Mouse (Mus musculus): ENCODE results near the gene Tex13b. TPM values are rescaled to one million over a fixed set of nuclear protein-coding genes. Genes with fewer than 3 reads are reported as not detected.
"Not testable (repeated sequence)": the region's sequence is repeated elsewhere in the genome, so short reads cannot be mapped to it uniquely, and the experiment has no call there.

The Tex13b gene
- polyA plus RNA-seq (2015; fragmentation: Nextera tagmentation; extraction: Ambion mirVana), result not detected in 2 replicates

DNA sequence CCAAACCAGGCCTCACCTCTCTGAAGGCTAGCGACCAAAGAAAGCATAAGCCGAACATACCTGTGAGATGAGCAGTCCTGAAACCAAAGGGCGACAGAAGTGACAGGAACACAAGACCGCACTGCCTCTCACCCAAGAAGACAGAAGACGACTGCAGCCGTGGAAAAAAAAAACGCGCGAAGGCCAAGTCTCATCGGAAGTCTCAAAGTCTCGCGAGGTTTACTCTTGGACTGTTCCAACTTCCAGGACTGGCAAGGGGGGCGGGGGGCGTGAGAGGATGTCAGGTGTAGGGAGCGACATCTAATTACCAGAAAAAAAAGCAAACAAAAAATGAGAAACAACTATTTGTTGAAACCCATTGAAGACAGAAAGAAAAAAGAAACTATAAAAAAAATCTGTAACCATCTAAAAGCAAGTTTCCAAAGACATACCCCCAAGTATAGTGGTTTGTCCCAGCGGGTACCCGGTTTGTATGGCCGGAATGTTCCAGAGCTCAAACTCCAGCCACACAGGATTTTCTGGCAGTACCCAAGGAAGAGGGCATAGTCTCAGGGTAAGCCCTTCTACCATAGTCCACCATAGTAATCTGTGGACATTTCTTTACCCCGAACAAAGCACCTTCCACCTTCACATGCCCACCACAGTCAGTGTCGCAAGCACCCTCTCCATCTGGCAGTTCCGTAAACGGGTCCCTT is at the start of gene Tex13b:
Tex13b (minus strand) TSS at position 122 of the 695 bp plus-strand sequence.
- no peaks in the 10 kb centered on the region for H3K9me3 ChIP-seq (replicated peaks; ENCODE audit: control insufficient read depth, low read length)
- WGBS, result 89% methylated on average over 22 of the region's 22 CpGs
- no peak for ATAC-seq (replicated peaks; ENCODE audit: extremely low read depth, insufficient read depth, low FRiP score)

DNA sequence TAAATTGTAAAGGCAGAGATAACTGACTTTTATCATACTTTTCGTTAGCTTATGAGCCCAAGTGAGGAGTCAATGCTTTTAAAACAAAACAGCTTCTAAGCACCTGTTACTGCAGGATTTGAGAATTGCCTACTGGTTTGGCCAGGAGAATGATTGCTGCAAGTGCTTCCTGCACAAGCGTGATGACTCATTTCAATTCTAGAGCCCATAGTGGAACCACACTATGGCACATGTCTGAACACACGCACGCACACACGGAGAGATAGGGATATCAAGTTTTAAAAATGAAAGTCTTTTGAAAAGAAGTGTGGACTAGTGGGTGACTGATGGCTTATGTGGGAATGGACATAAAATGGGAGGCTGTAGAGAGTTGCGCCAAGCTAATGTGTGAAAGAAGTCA is 49.5 kb upstream of the Tex13b start:
- Histone ChIP-seq H3K4me1 (ENCODE audit: control insufficient read depth, insufficient read depth, low read length) (no peaks in the 10 kb centered on the region), H3K27ac (ENCODE audit: low read length) (no peak overlapping the region), H3K9ac (ENCODE audit: low read length) (no peak overlapping the region), H3K9me3 (replicated peaks; ENCODE audit: control insufficient read depth, low read length) (no peaks in the 10 kb centered on the region), H3K27me3 (ENCODE audit: control insufficient read depth, insufficient read depth, low read length) (no peaks in the 10 kb centered on the region), H3K4me3 (ENCODE audit: low read length) (no peak overlapping the region), H3K36me3 (ENCODE audit: control insufficient read depth, insufficient read depth) (no peaks in the 10 kb centered on the region), H3K4me2 (ENCODE audit: low read depth, low read length) (no peak overlapping the region)
- WGBS, result 80% methylated on average over 6 of the region's 6 CpGs
- ATAC-seq (replicated peaks; ENCODE audit: extremely low read depth, insufficient read depth, low FRiP score), result no peak

More for the DNA sequence above, at the start of gene Tex13b:
- Histone ChIP-seq H3K27me3 (ENCODE audit: control insufficient read depth, insufficient read depth, low read length) (no peaks in the 10 kb centered on the region), H3K9ac (ENCODE audit: low read length) (no peak within 1 kb of the TSS), H3K4me3 (ENCODE audit: low read length) (no peak within 1 kb of the TSS), H3K36me3 (ENCODE audit: control insufficient read depth, insufficient read depth) (no peaks in the 10 kb centered on the region), H3K27ac (ENCODE audit: low read length) (no peak within 1 kb of the TSS), H3K4me2 (ENCODE audit: low read depth, low read length) (no peak within 1 kb of the TSS), H3K4me1 (ENCODE audit: control insufficient read depth, insufficient read depth, low read length) (no peaks in the 10 kb centered on the region)

DNA sequence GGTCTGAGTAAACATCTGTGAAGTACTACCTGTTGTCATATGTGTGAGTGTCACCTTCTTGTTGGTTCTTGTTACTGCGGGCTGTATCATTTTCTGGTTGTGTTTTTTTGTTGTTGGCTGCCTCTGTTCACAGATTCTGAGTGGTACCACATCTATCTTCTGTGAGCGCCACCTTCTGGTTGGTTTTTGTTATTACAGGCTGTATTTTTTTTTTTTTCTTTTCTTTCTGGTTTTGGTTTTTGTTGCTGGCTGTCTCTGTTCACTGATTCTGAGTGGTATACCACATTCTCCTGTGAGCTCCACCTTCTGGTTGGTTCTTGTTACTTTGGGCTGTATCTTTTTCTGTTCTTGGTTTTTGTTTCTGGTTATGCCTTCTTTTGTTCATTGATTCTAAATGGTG is 44.2 kb upstream of the Tex13b start:
- H3K36me3 ChIP-seq (ENCODE audit: control insufficient read depth, insufficient read depth), result no peaks in the 10 kb centered on the region
- H3K4me3 ChIP-seq (ENCODE audit: low read length), result no peak overlapping the region
- H3K27ac ChIP-seq (ENCODE audit: low read length), result no peak overlapping the region
- no peaks in the 10 kb centered on the region for H3K27me3 ChIP-seq (ENCODE audit: control insufficient read depth, insufficient read depth, low read length)
- ATAC-seq (replicated peaks; ENCODE audit: extremely low read depth, insufficient read depth, low FRiP score), result no peak
- no peaks in the 10 kb centered on the region for H3K4me1 ChIP-seq (ENCODE audit: control insufficient read depth, insufficient read depth, low read length)
- no peak overlapping the region for H3K9ac ChIP-seq (ENCODE audit: low read length)
- 25% methylated on average over 2 of the region's 2 CpGs for WGBS
- H3K9me3 ChIP-seq (replicated peaks; ENCODE audit: control insufficient read depth, low read length), result no peaks in the 10 kb centered on the region
- no peak overlapping the region for H3K4me2 ChIP-seq (ENCODE audit: low read depth, low read length)

DNA sequence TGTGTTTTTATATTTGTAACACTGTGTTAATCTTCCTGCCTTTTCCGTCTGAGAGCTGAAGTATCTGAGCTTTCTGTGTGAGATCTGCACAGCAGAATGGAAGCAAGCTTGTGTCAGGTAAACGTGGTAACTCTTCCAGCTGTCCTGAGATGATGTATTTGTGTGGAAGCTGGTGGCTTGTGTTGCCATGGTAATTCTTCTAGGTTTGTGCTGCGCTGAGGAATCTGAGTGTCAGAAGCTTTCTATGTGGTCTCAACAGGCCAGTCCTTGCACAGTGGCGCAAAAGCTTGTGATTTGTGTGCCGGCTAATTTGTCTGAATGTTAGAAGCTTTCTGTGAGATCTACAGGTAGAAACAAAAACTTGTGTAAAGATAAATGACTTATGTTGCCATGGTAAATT is 43.8 kb upstream of the Tex13b start:
- H3K9me3 ChIP-seq (replicated peaks; ENCODE audit: control insufficient read depth, low read length); H3K4me2 ChIP-seq (ENCODE audit: low read depth, low read length); H3K27ac ChIP-seq (ENCODE audit: low read length); H3K36me3 ChIP-seq (ENCODE audit: control insufficient read depth, insufficient read depth); H3K4me3 ChIP-seq (ENCODE audit: low read length); H3K4me1 ChIP-seq (ENCODE audit: control insufficient read depth, insufficient read depth, low read length); ATAC-seq (replicated peaks; ENCODE audit: extremely low read depth, insufficient read depth, low FRiP score); H3K27me3 ChIP-seq (ENCODE audit: control insufficient read depth, insufficient read depth, low read length); H3K9ac ChIP-seq (ENCODE audit: low read length): not testable (repeated sequence)
- WGBS, result 65% methylated on average over 5 of the region's 5 CpGs

DNA sequence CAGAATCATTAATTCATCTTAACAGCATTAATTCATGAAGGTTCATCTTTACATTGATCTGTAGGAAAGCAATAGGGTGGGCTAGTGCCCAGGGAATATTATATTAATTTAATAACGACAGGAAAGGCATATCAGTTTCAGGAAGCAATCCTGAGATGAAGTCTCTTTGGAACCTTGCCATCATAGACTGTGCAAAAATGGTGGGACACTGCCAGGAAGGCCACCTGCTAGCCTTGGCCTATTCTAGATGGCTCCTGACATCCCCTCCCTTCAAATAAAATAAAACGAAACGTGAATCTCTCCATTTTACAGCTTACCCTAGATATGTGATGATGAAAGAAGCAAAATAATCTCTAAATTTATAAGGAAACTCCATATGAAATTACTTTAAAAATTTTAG is 41.3 kb upstream of the Tex13b start:
- Histone ChIP-seq H3K9ac (ENCODE audit: low read length) (no peak overlapping the region), H3K4me3 (ENCODE audit: low read length) (no peak overlapping the region), H3K27ac (ENCODE audit: low read length) (no peak overlapping the region), H3K4me2 (ENCODE audit: low read depth, low read length) (no peak overlapping the region), H3K36me3 (ENCODE audit: control insufficient read depth, insufficient read depth) (no peaks in the 10 kb centered on the region), H3K9me3 (replicated peaks; ENCODE audit: control insufficient read depth, low read length) (no peaks in the 10 kb centered on the region), H3K4me1 (ENCODE audit: control insufficient read depth, insufficient read depth, low read length) (no peaks in the 10 kb centered on the region), H3K27me3 (ENCODE audit: control insufficient read depth, insufficient read depth, low read length) (no peaks in the 10 kb centered on the region)
- ATAC-seq (replicated peaks; ENCODE audit: extremely low read depth, insufficient read depth, low FRiP score), result no peak
- 55% methylated on average over 3 of the region's 3 CpGs for whole genome bisulfite sequencing

DNA sequence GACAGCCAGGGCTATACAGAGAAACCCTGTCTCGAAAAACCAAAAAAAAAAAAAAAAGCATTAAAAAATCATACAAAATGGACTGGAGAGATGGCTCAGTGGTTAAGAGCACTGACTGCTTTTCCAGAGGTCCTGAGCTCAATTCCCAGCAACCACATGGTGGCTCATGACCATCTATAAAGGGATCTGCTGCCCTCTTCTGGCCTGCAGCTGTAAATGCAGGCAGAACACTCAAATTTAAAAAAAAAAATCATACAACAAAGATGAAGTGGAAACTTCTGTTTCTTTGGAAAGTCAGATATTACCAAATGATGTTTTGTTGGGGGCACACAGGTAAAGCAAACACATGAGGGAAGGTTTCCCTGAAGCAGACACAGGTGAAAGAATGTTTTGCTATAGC is 32.2 kb upstream of the Tex13b start:
- not testable (repeated sequence) for H3K27me3 ChIP-seq (ENCODE audit: control insufficient read depth, insufficient read depth, low read length); H3K9me3 ChIP-seq (replicated peaks; ENCODE audit: control insufficient read depth, low read length); H3K4me3 ChIP-seq (ENCODE audit: low read length); H3K36me3 ChIP-seq (ENCODE audit: control insufficient read depth, insufficient read depth); H3K27ac ChIP-seq (ENCODE audit: low read length); ATAC-seq (replicated peaks; ENCODE audit: extremely low read depth, insufficient read depth, low FRiP score); H3K4me2 ChIP-seq (ENCODE audit: low read depth, low read length); H3K4me1 ChIP-seq (ENCODE audit: control insufficient read depth, insufficient read depth, low read length); H3K9ac ChIP-seq (ENCODE audit: low read length)
- WGBS, result 100% methylated on average over 1 of the region's 1 CpGs

DNA sequence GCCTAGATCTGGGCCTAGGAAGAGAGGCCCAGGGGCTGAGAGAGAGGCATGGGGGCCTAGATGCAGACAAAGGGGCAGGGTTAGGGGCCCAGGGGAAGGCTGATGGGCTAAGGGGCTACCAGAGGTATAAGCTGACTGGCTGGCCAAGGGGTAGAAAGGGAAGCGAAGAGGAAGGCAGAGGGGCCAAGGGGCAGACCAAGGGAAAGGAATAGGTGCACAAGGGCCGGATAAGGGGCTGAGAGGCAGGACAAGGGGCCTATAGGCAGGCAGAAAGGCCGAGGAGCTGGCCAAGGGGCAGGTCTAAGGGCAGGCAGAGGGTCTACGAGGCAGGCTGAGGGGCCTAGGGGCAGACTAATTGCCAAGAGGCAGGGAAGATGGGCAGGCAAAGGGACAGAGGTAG is 26.7 kb upstream of the Tex13b start:
- Histone ChIP-seq H3K9ac (ENCODE audit: low read length) (no peak overlapping the region), H3K27me3 (ENCODE audit: control insufficient read depth, insufficient read depth, low read length) (no peaks in the 10 kb centered on the region), H3K4me1 (ENCODE audit: control insufficient read depth, insufficient read depth, low read length) (no peaks in the 10 kb centered on the region), H3K4me2 (ENCODE audit: low read depth, low read length) (no peak overlapping the region), H3K36me3 (ENCODE audit: control insufficient read depth, insufficient read depth) (no peaks in the 10 kb centered on the region), H3K27ac (ENCODE audit: low read length) (no peak overlapping the region), H3K4me3 (ENCODE audit: low read length) (no peak overlapping the region), H3K9me3 (replicated peaks; ENCODE audit: control insufficient read depth, low read length) (no peaks in the 10 kb centered on the region)
- no peak for ATAC-seq (replicated peaks; ENCODE audit: extremely low read depth, insufficient read depth, low FRiP score)
- 72% methylated on average over 4 of the region's 4 CpGs for WGBS

DNA sequence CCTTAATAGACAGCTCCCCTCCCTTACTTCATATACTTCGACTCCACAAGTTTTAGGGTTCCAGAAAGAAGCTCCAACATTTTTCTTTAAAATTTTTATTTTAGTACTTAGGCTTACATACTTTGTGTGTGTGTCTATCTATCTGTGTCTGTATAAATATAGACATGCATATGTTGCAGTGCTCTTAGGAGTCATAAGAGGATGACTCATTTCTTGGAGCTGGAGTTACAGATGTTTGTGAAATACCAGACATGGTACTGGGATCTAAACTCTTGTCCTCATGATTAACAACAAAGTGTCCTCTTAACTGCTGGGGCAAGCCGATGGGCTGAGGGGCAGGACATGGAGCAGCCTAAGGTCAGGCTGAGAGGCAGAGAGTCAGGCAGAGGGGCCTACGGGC is 24.8 kb upstream of the Tex13b start:
- Histone ChIP-seq H3K27me3 (ENCODE audit: control insufficient read depth, insufficient read depth, low read length) (no peaks in the 10 kb centered on the region), H3K4me3 (ENCODE audit: low read length) (no peak overlapping the region), H3K4me2 (ENCODE audit: low read depth, low read length) (no peak overlapping the region), H3K9ac (ENCODE audit: low read length) (no peak overlapping the region), H3K27ac (ENCODE audit: low read length) (no peak overlapping the region), H3K4me1 (ENCODE audit: control insufficient read depth, insufficient read depth, low read length) (no peaks in the 10 kb centered on the region), H3K9me3 (replicated peaks; ENCODE audit: control insufficient read depth, low read length) (no peaks in the 10 kb centered on the region), H3K36me3 (ENCODE audit: control insufficient read depth, insufficient read depth) (no peaks in the 10 kb centered on the region)
- ATAC-seq (replicated peaks; ENCODE audit: extremely low read depth, insufficient read depth, low FRiP score), result no peak
- 65% methylated on average over 3 of the region's 3 CpGs for WGBS

DNA sequence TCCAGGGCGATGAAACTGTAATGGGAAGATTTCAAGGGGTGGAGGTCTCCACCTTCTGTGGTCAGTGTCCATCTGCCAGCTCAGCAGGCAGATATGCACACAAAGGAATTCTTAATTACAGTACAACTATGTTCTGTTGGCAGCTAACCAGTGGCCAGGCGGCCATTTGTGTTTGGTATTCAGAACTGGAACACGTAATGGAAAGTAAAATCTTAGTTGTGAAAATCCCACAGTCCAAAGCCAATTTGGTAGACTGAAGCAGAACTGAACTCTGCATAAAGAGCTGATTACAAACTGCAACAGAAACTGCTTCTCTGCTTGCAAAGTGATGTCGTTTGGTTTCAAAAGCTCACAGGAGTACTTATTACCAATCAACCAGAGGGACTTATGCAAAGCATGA is 18.5 kb upstream of the Tex13b start:
- Histone ChIP-seq H3K9ac (ENCODE audit: low read length) (no peak overlapping the region), H3K36me3 (ENCODE audit: control insufficient read depth, insufficient read depth) (no peaks in the 10 kb centered on the region), H3K4me3 (ENCODE audit: low read length) (no peak overlapping the region), H3K9me3 (replicated peaks; ENCODE audit: control insufficient read depth, low read length) (no peaks in the 10 kb centered on the region), H3K27me3 (ENCODE audit: control insufficient read depth, insufficient read depth, low read length) (no peaks in the 10 kb centered on the region), H3K27ac (ENCODE audit: low read length) (no peak overlapping the region), H3K4me2 (ENCODE audit: low read depth, low read length) (no peak overlapping the region), H3K4me1 (ENCODE audit: control insufficient read depth, insufficient read depth, low read length) (no peaks in the 10 kb centered on the region)
- 65% methylated on average over 4 of the region's 4 CpGs for WGBS
- no peak for ATAC-seq (replicated peaks; ENCODE audit: extremely low read depth, insufficient read depth, low FRiP score)

Measured in heart, embryonic 16.5 days (tissue).